Mouse (Mus musculus) G1E-ER4 (cell line): ENCODE results near the gene Sh3bgrl. TPM values are rescaled to one million over a fixed set of nuclear protein-coding genes. Genes with fewer than 3 reads are reported as not detected.

Source experiments
- GATA1 ChIP-seq: IDR thresholded peaks from one replicate; pipeline ENCODE4 v1.8.0; 2012; ENCODE audit warnings: low read length, inconsistent platforms
- polyA plus RNA-seq: library from polyadenylated mRNA; stranded (reverse); fragments of >175 nt; gene quantifications from 2 replicates; pipeline ENCODE4 v1.2.3, GENCODE M21; 2012

Sh3bgrl gene
- polyA plus RNA-seq, 1 experiment = 2.9 TPM

DNA sequence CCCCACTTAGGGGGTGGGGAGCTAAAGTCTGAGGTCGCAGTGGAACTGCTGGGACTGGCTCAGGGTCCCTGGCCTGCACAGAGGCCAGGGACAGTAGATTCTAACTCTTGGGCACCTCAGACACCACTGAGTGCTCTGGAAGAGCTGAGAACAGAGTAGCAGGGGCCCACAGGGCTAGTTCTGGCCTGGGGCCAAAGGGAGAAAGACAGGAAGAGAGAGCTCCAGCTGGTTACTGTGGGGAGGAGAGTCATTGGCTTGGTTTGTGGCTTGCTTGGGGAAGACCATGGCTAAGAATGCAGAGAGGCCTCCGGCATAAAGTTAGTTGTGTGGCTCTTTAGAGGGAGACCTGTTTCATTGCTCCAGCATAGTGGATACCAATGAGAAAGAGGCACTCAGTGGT is 79.9 kb downstream of the Sh3bgrl start:
- no peak for TF ChIP-seq GATA1

DNA sequence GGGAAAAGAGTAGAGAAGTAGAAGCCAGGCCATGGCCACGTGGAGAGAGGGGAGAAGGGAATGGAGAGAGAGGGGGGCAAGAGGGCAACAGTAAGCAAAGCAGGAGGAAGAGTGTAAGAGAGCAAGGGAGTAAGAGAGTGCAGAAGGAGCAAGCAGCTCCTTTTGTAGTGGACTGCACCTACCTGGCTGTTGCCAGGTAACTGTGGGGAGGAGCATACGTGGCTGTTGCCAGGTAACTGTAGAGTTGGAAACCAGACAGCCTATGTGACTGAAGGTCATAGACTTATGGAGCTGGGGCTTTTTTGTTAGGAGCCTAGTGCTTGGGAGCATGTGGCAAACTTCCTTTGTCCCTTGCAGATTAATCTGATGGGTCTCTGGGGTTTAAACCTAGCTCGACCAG is 80.3 kb downstream of the Sh3bgrl start:
- no peak for TF ChIP-seq GATA1

DNA sequence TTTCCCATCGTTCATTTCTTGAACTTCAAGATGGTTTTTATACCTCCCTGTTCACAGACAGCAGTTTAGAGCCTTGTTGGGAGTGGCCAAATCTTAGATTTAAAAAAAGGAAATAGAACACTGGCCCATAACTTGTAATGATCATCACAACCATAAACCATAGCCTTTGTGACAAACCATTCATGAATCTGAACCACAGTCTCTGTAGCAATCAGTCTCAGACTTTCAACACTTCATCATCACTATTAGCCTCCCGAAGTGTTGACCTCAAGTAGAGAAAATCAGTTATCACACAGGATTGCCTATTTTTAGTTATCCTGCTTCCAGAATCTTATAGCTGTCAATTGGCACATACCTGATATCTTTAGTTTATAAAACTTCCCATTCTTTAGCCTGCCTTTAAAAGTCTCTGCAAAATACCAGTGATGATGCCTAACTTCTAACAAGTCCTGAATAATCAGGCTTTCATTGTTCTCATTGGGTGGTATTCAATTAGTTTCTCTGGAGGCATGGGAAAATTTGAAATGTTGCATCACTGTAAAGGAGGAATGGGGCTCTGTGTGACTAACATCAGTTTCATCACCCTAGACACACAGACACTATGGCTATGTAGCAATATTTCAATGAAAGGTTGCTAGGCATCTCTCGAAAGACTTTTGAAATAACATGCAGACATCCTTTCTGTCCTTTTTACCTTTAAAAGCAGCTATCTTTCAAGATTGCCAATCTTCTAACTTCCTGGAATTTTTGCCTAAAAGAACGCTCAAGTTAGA is 89.7 kb downstream of the Sh3bgrl start:
- TF ChIP-seq GATA1 = no peak

DNA sequence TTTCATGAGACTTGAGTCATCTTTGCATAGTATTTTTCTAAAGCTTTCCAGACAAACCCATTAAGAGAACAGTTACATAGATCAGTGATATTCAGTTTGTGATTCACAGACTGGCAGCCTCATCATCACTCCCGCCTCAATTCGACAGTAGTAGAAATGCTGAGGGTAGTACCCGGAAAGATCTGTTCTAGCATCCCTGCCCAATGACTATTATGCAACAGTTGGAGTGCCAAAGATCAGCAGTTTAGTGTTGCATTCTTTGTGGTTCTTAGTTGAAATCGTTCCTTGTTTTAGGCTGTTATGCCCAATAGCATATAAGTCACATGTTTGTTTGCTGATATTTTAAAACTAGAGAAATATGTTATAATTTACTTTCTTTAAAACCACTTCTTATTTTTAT is 94.4 kb downstream of the Sh3bgrl start:
- no peak for TF ChIP-seq GATA1

DNA sequence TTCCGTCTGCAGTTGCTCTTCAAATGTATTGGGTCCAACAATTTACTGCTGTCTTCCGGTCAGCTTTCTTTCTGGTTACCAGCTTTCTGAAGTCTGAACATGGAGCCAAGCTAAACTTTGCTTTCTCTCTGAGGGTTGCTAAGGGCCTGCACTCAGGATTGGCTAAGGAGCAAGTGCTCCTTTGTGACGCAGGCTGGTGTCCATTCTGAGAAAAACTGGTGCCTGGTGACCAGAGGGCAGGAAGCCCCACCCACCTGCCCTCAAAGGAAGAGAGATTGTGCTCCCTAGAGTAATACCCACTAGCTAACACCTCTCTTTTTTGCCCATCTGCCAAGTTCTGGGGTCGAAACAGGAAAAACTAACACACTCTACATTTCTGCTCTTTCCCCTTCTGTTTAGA is 95.8 kb downstream of the Sh3bgrl start:
- no peak for TF ChIP-seq GATA1

DNA sequence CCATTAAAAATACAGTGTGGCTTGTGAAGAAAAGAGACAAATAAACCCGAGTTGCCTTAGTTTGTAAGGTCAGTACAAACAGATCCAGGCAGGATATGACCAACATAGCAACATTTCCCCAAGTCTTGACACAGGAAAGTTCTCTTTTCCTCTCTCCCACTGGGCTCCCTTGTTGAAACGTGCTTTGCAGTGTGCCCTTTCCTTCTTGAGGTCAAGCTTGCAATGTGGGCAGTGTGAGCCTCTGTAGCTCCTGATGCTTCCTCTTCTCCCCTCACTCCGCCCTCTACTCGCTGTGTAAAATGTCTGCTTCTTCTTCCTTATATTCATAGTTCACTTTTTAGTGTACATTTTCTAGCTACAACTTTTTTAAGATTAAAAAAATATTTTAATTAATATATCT is 96.3 kb downstream of the Sh3bgrl start:
- no peak for TF ChIP-seq GATA1

DNA sequence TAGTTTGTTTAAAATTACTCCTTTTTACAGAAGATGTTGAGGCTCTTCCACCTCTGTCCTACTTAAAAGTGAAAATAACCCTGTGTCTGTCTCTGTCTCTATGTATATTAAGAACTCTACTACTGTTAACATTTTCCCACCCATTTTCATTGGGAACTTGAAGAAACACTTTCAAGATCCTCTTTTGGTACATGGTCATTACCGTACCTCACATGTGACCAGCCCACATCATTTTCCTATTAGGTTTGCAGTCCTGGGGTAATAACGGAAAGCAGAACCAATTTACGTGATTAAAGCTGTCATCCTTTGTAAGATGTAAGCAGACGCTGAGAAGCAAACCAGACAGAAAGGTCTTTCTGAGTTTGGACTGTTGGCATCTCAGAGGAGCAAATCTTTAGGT is 101.3 kb downstream of the Sh3bgrl start, which contains the start of gene Gm6377:
TSS of gene Gm6377 (plus strand) at position 289 of the 400 bp plus-strand sequence.
- no peak for TF ChIP-seq GATA1

DNA sequence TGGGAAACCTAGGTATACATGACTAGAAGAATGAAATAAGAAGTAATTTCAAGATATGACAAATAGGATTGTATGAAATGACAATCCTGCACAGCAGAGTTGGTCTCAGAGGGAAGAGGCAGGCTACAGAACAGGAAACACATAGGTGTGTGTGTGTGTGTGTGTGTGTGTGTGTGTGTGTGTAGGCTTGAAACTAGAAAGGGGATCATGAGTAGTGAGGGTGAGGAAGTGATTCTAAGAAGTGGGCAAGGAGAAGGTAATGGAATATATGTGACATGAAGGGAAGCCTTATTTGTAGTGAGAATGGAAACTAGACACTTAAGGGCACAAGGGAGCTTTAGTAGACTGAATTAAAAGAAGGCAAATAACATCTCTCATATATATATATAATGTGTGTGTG is 112.7 kb downstream of the Sh3bgrl start:
- TF ChIP-seq GATA1 = no peak

DNA sequence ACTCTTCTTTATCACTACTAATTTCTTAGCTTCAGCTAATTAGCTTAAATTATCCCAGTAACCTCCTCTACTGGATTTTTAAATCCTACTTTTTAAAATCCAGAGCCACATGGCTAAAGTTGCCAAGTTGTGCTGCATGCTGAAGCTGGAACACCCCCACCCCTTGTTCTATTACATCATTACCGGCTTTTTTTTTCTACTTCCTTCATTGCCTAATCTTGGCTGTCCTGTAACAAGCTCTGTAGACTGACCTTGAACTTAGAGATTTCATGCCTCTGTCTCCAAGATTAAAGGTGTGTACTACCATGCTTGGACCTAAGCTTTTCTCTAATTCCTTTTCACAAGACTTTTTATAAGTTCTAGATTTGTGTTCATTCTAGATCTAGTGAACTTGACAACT is 133.6 kb downstream of the Sh3bgrl start:
- no peak for TF ChIP-seq GATA1

DNA sequence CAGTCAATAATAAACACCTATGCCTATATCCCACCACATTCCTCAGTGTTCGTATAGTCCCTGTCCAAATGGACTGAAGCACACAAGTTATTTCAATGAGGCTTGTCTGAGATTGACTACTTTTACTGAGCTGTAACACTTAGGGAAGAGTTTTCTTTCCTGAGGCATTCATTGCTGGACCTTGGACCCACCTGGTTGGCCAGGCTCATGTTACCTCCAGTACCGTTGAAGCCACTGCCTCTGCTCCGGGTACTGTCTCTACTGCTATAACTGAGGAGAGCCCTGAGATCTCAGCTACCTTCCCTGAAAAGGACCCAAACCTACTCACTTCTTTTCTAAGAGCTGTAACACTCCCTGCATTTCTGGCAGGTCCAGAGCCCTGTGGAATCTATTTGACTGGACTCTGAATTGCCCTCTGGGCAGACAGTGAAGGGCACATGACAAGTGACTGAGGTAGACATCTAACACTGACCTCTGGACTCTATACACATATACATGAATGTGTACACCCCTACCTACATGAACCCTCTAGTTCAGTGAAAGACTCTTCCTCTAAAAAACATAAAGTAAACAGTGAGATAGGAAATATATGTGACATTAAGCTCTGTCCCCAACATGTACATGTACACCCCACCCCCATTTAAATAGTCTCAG is 140.3 kb downstream of the Sh3bgrl start:
- TF ChIP-seq GATA1 = no peak

DNA sequence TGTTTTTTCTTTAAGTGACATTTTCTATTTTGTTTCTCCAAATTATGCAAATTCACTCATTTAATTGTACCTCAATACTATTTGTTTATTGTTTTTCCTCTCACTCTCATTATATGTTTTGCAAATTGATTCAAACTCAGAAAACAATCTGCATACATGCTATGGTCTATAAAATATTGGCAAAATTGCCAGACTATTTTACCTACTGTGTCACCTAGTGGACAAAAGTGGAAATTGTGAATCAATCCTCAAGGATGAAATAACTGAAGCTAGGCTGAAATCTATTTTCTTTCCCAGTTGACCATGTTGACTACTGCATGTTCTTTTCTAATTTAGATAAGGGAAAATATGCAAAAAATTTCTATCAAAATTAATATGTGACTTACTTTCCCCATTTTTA is 143.0 kb downstream of the Sh3bgrl start:
- no peak for TF ChIP-seq GATA1

Other genes starting within 250 kb of the Sh3bgrl start
- 5.7 and 10.7 TPM in 2 replicates for gene Hmgn5, start 82.0 kb upstream of the Sh3bgrl start, polyA plus RNA-seq
- not detected in 2 replicates for gene Gm6377, start 101.4 kb downstream of the Sh3bgrl start, polyA plus RNA-seq